Mouse (Mus musculus): ENCODE results near the gene Avil.

DNA sequence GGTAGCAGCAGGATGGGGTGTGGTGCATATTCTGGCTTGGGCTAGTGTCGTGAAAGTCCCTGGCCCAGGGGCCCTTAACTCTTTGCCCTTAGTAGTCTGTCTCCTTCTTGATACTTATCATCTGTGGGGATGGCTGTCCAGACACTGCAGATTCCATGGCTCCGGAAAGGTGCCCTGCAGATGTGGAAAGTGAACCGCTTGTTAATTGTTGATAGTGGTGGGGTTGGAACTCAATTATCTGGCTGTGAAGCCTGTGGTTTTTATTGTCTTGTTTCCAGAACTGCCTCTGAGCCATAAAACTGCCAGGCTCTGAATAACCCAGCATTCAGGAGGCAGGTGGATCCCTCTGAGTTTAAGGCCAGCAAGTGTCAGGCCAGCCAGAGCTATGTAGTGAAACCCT is 8.8 kb upstream of the Avil start:
- no peak for TF ChIP-seq POLR2A (IDR thresholded peaks at IDR 0.05; ENCODE audit: low read depth, low read length)
- no peak for TF ChIP-seq CTCF (IDR thresholded peaks at IDR 0.05; ENCODE audit: extremely low read depth, insufficient read depth, insufficient read length, insufficient replicate concordance)
